Mouse (Mus musculus): ENCODE data around the gene Csf1. TPM values are rescaled to one million over a fixed set of nuclear protein-coding genes. Genes with fewer than 3 reads are reported as not detected.
A peak's percentile ranks its signal among the peaks of the same experiment; 100 is the strongest.
"Not testable (repeated sequence)": the region's sequence is repeated elsewhere in the genome, so short reads cannot be mapped to it uniquely, and the experiment has no call there.

Csf1 gene
- polyA plus RNA-seq, 1 experiment from 2014 or later: 11.0 TPM

DNA sequence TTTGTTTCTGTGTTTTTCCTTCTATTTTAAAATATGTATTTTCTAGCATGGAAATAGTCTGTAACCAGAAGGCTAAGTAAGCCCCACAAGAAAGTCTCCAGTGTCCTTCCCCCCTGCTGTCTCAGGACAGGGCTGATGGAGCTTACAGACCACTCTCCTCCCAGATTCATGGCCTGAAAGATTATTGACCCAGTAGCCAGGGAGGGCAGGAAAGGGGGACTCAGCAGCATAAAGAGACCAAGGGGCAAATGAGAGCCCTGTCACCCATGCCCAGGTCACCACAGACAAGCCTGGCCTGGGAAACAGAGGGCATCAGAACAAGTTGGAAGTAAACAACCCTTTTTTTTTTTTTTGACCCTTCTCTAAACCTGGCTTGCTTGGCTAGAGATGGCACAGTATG, 18.9 kb downstream of the Csf1 start:
- no peak for ATAC-seq (ENCODE audit: insufficient number of reproducible peaks, insufficient read depth, low FRiP score, low read depth)
- Histone ChIP-seq H3K4me1 (ENCODE audit: control insufficient read depth, insufficient read depth, low read length) (peaks cover 28% of the 10 kb centered on the region), H3K27me3 (ENCODE audit: control insufficient read depth, insufficient read depth, low read length) (no peaks in the 10 kb centered on the region), H3K9ac (replicated peaks; ENCODE audit: low read depth, low read length) (no peak overlapping the region), H3K4me3 (ENCODE audit: low read depth, low read length) (no peak overlapping the region), H3K36me3 (ENCODE audit: control insufficient read depth, insufficient read depth, low read length) (no peaks in the 10 kb centered on the region; the same call in 1 of the 2 replicates), H3K4me2 (replicated peaks; ENCODE audit: low read depth, low read length) (no peak overlapping the region), H3K9me3 (ENCODE audit: control insufficient read depth, low read depth, low read length) (no peaks in the 10 kb centered on the region), H3K27ac (ENCODE audit: low read length) (peak overlapping the region; percentile 88)

DNA sequence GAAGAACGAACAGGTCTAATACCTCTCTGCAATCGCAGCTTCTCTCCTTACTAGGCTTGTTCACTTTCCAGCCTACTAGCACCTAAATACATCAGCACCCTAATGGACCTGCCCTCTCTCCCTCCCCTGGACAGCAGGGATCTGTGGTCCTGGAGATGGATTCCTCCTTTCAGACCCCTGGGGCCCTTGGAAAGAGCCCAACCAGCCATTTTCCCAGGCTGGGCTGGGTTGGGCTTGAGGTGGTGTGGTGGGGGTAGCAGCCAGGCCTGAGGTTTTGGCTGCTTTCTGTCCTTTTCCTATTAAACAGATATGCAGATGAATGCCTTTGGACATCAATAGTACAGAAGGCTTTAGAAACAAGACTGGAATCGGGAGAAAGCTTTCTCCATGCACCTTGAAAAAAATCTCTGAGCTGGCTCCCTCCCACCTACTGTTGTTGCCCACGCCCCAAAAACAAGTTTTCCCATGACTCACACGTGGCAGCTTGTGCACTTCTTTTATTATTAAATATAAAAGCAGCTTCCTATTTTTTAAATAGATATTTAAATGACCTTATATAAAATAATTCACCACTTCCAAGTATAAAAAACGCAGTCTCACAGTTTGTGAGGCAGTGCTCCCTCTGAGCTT, 19.6 kb downstream of the Csf1 start:
- H3K27ac ChIP-seq (ENCODE audit: low read length): peak overlapping the region; percentile 88
- no peak overlapping the region for H3K4me3 ChIP-seq (ENCODE audit: low read depth, low read length)
- no peak overlapping the region for H3K4me2 ChIP-seq (replicated peaks; ENCODE audit: low read depth, low read length)
- peaks cover 28% of the 10 kb centered on the region for H3K4me1 ChIP-seq (ENCODE audit: control insufficient read depth, insufficient read depth, low read length)
- H3K9ac ChIP-seq (replicated peaks; ENCODE audit: low read depth, low read length): no peak overlapping the region
- no peaks in the 10 kb centered on the region for H3K9me3 ChIP-seq (ENCODE audit: control insufficient read depth, low read depth, low read length)
- 6% methylated on average over 6 of the region's 6 CpGs for WGBS
- no peaks in the 10 kb centered on the region for H3K27me3 ChIP-seq (ENCODE audit: control insufficient read depth, insufficient read depth, low read length)
- ATAC-seq (ENCODE audit: insufficient number of reproducible peaks, insufficient read depth, low FRiP score, low read depth): peak; percentile 90
- H3K36me3 ChIP-seq (ENCODE audit: control insufficient read depth, insufficient read depth, low read length): no peaks in the 10 kb centered on the region

DNA sequence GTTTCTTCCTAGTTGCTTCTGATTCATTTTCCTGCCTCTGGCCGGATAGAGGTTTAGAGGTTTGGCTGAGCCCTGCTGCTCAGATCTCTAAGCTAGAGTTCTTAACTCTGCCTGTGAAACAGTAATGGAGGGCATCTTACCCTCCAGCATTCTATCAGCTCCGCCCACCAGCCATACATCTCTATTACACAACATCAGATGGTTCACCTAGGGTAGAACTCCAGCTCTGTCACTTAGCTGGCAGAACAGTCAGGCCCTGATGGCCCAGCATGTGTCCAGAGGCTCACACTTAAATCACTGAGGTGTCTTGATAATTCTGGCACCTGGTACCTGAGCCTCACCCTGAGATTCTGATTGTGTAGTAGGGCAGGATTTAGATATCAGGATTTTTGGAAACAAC, 20.3 kb downstream of the Csf1 start:
- 54% methylated on average over 2 of the region's 2 CpGs for WGBS
- Histone ChIP-seq H3K4me1 (ENCODE audit: control insufficient read depth, insufficient read depth, low read length) (peaks cover 28% of the 10 kb centered on the region), H3K9ac (replicated peaks; ENCODE audit: low read depth, low read length) (no peak overlapping the region), H3K4me2 (replicated peaks; ENCODE audit: low read depth, low read length) (no peak overlapping the region), H3K9me3 (ENCODE audit: control insufficient read depth, low read depth, low read length) (no peaks in the 10 kb centered on the region), H3K27ac (ENCODE audit: low read length) (peak overlapping the region; percentile 88), H3K36me3 (ENCODE audit: control insufficient read depth, insufficient read depth, low read length) (no peaks in the 10 kb centered on the region), H3K27me3 (ENCODE audit: control insufficient read depth, insufficient read depth, low read length) (no peaks in the 10 kb centered on the region), H3K4me3 (ENCODE audit: low read depth, low read length) (no peak overlapping the region)
- no peak for ATAC-seq (ENCODE audit: insufficient number of reproducible peaks, insufficient read depth, low FRiP score, low read depth)

DNA sequence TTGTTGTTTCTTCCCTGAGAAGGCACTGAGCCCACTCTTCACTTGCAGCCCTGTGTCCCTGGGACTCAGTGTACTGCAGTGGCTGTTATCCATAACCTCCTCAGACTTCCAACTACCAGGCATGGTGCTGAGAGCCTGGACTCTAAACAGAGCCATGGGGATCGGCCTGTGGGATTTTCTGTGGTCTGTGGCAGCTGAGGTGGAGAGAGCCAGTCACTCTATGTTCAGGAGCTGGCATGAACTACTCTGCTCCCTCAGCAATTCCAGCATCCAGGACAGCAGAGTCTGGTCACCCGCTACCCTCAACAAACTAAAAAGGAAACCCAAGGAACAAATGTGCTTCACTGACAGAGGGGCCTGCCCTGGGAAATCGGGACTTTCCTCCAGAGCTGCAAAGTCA, 20.8 kb downstream of the Csf1 start:
- peaks cover 28% of the 10 kb centered on the region for H3K4me1 ChIP-seq (ENCODE audit: control insufficient read depth, insufficient read depth, low read length)
- no peak for ATAC-seq (ENCODE audit: insufficient number of reproducible peaks, insufficient read depth, low FRiP score, low read depth)
- H3K9ac ChIP-seq (replicated peaks; ENCODE audit: low read depth, low read length): no peak overlapping the region
- WGBS: 66% methylated on average over 3 of the region's 3 CpGs
- H3K36me3 ChIP-seq (ENCODE audit: control insufficient read depth, insufficient read depth, low read length): no peaks in the 10 kb centered on the region
- no peak overlapping the region for H3K4me2 ChIP-seq (replicated peaks; ENCODE audit: low read depth, low read length)
- no peak overlapping the region for H3K4me3 ChIP-seq (ENCODE audit: low read depth, low read length)
- H3K27me3 ChIP-seq (ENCODE audit: control insufficient read depth, insufficient read depth, low read length): no peaks in the 10 kb centered on the region
- H3K9me3 ChIP-seq (ENCODE audit: control insufficient read depth, low read depth, low read length): no peaks in the 10 kb centered on the region
- H3K27ac ChIP-seq (ENCODE audit: low read length): peak overlapping the region; percentile 88; the same call in 1 of the 2 replicates

DNA sequence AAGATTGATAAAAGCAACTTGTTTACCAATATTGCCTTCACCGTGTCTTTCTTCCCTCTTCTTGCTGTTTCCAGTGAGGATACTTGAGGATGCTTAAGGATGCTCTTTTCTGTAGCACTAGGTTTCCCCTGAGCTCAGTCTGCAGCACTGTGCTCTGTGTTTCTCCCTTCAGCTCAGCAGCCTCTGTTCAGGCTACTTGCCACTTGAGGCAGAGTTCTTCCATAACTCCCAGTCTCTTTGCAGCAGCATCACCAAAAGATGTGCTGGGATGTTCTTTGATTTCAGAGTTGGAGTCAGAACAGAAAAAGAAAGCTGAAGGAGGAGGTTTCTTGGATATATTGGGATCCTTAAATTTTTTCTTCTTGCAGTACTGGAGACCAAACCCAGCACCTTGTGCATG, 21.6 kb downstream of the Csf1 start:
- 61% methylated on average over 1 of the region's 1 CpGs for WGBS
- no peak for ATAC-seq (ENCODE audit: insufficient number of reproducible peaks, insufficient read depth, low FRiP score, low read depth)
- Histone ChIP-seq H3K27ac (ENCODE audit: low read length) (no peak overlapping the region), H3K27me3 (ENCODE audit: control insufficient read depth, insufficient read depth, low read length) (no peaks in the 10 kb centered on the region), H3K9ac (replicated peaks; ENCODE audit: low read depth, low read length) (no peak overlapping the region), H3K9me3 (ENCODE audit: control insufficient read depth, low read depth, low read length) (no peaks in the 10 kb centered on the region), H3K4me3 (ENCODE audit: low read depth, low read length) (no peak overlapping the region), H3K36me3 (ENCODE audit: control insufficient read depth, insufficient read depth, low read length) (no peaks in the 10 kb centered on the region), H3K4me1 (ENCODE audit: control insufficient read depth, insufficient read depth, low read length) (peaks cover 28% of the 10 kb centered on the region), H3K4me2 (replicated peaks; ENCODE audit: low read depth, low read length) (no peak overlapping the region)

DNA sequence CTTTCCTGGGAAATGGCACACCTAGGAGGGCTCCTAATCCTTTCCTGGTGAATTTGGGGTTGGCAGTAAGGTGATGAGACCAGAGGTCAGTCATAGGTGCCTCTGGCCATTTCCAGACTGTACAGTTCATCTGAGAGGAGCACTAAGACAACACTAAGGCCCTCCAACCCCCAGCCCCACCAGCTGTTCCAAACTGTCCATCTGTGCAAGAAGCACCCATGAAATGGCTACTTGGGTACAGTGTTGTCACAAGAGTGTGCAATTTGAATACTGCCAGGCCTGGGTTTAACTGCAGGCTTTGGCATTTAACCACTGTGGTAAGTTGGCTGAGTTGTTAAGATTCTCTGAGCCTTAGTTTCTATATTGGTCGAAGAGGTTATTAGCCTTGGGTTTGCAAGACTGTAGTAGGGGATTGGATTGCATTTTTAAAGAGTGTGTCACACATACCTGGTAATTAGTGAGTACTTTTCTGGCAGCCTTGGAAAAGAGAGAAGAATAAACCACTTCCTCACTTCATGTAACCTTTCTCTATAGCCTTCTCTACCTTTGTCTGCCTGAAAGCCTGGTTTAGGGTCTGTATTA, 22.6 kb downstream of the Csf1 start:
- no peaks in the 10 kb centered on the region for H3K36me3 ChIP-seq (ENCODE audit: control insufficient read depth, insufficient read depth, low read length)
- no peak overlapping the region for H3K9ac ChIP-seq (replicated peaks; ENCODE audit: low read depth, low read length)
- 91% methylated on average over 1 of the region's 1 CpGs for WGBS
- no peak overlapping the region for H3K4me2 ChIP-seq (replicated peaks; ENCODE audit: low read depth, low read length)
- no peak overlapping the region for H3K27ac ChIP-seq (ENCODE audit: low read length)
- ATAC-seq (ENCODE audit: insufficient number of reproducible peaks, insufficient read depth, low FRiP score, low read depth): no peak
- H3K27me3 ChIP-seq (ENCODE audit: control insufficient read depth, insufficient read depth, low read length): no peaks in the 10 kb centered on the region
- H3K4me3 ChIP-seq (ENCODE audit: low read depth, low read length): no peak overlapping the region
- H3K4me1 ChIP-seq (ENCODE audit: control insufficient read depth, insufficient read depth, low read length): peaks cover 29% of the 10 kb centered on the region
- no peaks in the 10 kb centered on the region for H3K9me3 ChIP-seq (ENCODE audit: control insufficient read depth, low read depth, low read length)

DNA sequence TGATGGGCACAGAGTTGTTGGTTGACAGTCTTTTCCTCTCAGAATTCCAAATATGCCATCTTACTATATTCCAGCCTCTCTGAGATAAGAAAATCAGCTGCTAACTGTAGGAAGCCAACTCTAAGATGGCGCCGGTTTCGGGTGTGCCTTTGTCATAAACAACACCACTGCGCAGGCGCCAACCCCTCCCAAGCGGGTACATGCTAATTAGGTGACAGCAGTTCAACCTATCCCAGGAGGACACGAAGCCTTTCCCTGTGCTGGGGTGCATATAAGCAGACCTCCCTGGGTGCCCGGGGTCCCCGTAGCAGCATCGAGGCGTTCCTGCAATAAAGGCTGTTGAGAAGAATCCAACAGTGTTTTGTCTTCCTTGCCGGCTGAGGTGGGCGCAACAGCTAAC, 24.6 kb downstream of the Csf1 start:
- not testable (repeated sequence) for H3K9me3 ChIP-seq (ENCODE audit: control insufficient read depth, low read depth, low read length); H3K9ac ChIP-seq (replicated peaks; ENCODE audit: low read depth, low read length); H3K27me3 ChIP-seq (ENCODE audit: control insufficient read depth, insufficient read depth, low read length); H3K36me3 ChIP-seq (ENCODE audit: control insufficient read depth, insufficient read depth, low read length); H3K4me2 ChIP-seq (replicated peaks; ENCODE audit: low read depth, low read length); H3K4me3 ChIP-seq (ENCODE audit: low read depth, low read length); H3K27ac ChIP-seq (ENCODE audit: low read length); ATAC-seq (ENCODE audit: insufficient number of reproducible peaks, insufficient read depth, low FRiP score, low read depth)
- 95% methylated on average over 13 of the region's 13 CpGs for WGBS
- H3K4me1 ChIP-seq (ENCODE audit: control insufficient read depth, insufficient read depth, low read length): peaks cover 17% of the 10 kb centered on the region; the same call in 1 of the 2 replicates

DNA sequence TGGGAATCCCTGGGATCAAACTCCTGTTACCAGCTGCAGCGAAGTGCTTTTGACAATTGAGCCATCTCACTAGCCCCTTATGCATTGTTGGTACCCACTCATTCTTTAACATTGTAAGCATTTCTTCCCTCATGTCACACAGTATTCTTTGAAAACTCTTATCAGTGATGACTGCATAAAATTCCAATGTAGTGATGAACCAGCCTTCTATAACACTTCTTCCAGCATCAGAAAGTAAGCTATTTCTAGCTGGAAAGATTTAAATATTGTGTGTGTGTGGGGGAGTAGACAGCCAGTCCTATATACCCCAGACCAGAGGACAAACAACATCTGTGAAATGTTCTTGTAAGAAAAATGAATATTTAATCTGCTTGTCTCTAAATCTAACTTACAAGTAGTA, 26.9 kb downstream of the Csf1 start:
- Histone ChIP-seq H3K9ac (replicated peaks; ENCODE audit: low read depth, low read length) (no peak overlapping the region), H3K27me3 (ENCODE audit: control insufficient read depth, insufficient read depth, low read length) (no peaks in the 10 kb centered on the region), H3K27ac (ENCODE audit: low read length) (no peak overlapping the region), H3K36me3 (ENCODE audit: control insufficient read depth, insufficient read depth, low read length) (no peaks in the 10 kb centered on the region), H3K9me3 (ENCODE audit: control insufficient read depth, low read depth, low read length) (no peaks in the 10 kb centered on the region), H3K4me1 (ENCODE audit: control insufficient read depth, insufficient read depth, low read length) (0 out of 2 replicates have a peak, but pooled peaks cover 3% of the 10 kb centered on the region), H3K4me2 (replicated peaks; ENCODE audit: low read depth, low read length) (no peak overlapping the region), H3K4me3 (ENCODE audit: low read depth, low read length) (no peak overlapping the region)
- WGBS: 89% methylated on average over 1 of the region's 1 CpGs
- ATAC-seq (ENCODE audit: insufficient number of reproducible peaks, insufficient read depth, low FRiP score, low read depth): no peak

DNA sequence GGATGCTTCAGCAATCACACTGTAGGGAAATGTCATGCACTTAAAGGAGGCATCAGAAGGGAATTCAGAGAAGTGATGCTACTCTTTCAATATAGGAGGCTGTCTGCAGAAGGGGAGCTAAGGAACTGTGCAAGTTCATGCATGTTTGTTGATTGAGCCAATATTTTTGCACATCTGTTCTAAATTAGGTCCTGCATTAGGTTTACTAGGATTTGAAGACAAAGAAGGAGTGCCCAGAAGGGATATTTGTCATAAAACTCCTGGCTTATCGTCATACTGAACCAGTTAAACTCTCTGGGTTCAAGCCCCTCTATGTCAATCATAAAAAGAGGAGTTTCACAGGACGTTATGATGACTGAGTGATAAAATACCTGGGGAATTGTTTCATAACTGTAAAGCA, 30.0 kb downstream of the Csf1 start:
- H3K4me1 ChIP-seq (ENCODE audit: control insufficient read depth, insufficient read depth, low read length): 0 out of 2 replicates have a peak, but pooled peaks cover 3% of the 10 kb centered on the region
- no peak overlapping the region for H3K4me3 ChIP-seq (ENCODE audit: low read depth, low read length)
- H3K9ac ChIP-seq (replicated peaks; ENCODE audit: low read depth, low read length): no peak overlapping the region
- no peak overlapping the region for H3K4me2 ChIP-seq (replicated peaks; ENCODE audit: low read depth, low read length)
- H3K9me3 ChIP-seq (ENCODE audit: control insufficient read depth, low read depth, low read length): no peaks in the 10 kb centered on the region
- no peak for ATAC-seq (ENCODE audit: insufficient number of reproducible peaks, insufficient read depth, low FRiP score, low read depth)
- no peaks in the 10 kb centered on the region for H3K36me3 ChIP-seq (ENCODE audit: control insufficient read depth, insufficient read depth, low read length)
- WGBS: 64% methylated on average over 2 of the region's 2 CpGs
- H3K27me3 ChIP-seq (ENCODE audit: control insufficient read depth, insufficient read depth, low read length): no peaks in the 10 kb centered on the region
- H3K27ac ChIP-seq (ENCODE audit: low read length): no peak overlapping the region

Data from stomach, embryonic 14.5 days (tissue).